Mouse (Mus musculus) midbrain, embryonic 11.5 days (tissue): Measurements from ENCODE around the gene Ppp1r16b. TPM values are rescaled to one million over a fixed set of nuclear protein-coding genes. Genes with fewer than 3 reads are reported as not detected.
A peak's percentile ranks its signal among the peaks of the same experiment; 100 is the strongest.

Experiments
- ATAC-seq: fragments of 200-750 bp; cut with Nextera tagmentation; 2 replicates; pipeline ENCODE4 v1.8.0; 2017; ENCODE audit warnings: moderate TSS enrichment, moderate library complexity; ENCODE audit not compliant: low FRiP score
- DNase-seq: peaks from one replicate; pipeline ENCODE4 v3.0.0; 2015; ENCODE audit warnings: low spot score; ENCODE audit errors: missing footprints
- H3K27ac ChIP-seq: fragments of 300-500 bp; sonication (generic); 2 replicates; pipeline ENCODE4 v1.5.1; 2014; ENCODE audit warnings: low read depth, low read length
- H3K27me3 ChIP-seq: fragments of 300-500 bp; sonication (generic); 2 replicates; pipeline ENCODE4 v1.6.1; 2014; ENCODE audit warnings: mild to moderate bottlenecking, low read length, moderate library complexity, mixed read lengths; ENCODE audit not compliant: control insufficient read depth, insufficient read depth
- H3K36me3 ChIP-seq: fragments of 300-500 bp; sonication (generic); 2 replicates; pipeline ENCODE4 v1.6.1; 2014; ENCODE audit warnings: mild to moderate bottlenecking, low read length, moderate library complexity, mixed read lengths; ENCODE audit not compliant: control insufficient read depth, insufficient read depth
- H3K4me1 ChIP-seq: fragments of 300-500 bp; sonication (generic); 2 replicates; pipeline ENCODE4 v1.6.1; 2014; ENCODE audit warnings: low read length; ENCODE audit not compliant: control insufficient read depth, insufficient read depth
- H3K4me2 ChIP-seq: fragments of 300-500 bp; sonication (generic); 2 replicates; pipeline ENCODE4 v1.6.1; 2014; ENCODE audit warnings: mild to moderate bottlenecking, moderate library complexity
- H3K4me3 ChIP-seq: fragments of 300-500 bp; sonication (generic); 2 replicates; pipeline ENCODE4 v1.5.1; 2014; ENCODE audit warnings: low read depth, low read length
- H3K9ac ChIP-seq: fragments of 300-500 bp; sonication (generic); 2 replicates; pipeline ENCODE4 v1.6.1; 2014; ENCODE audit warnings: low read length
- H3K9me3 ChIP-seq: fragments of 300-500 bp; sonication (generic); 2 replicates; pipeline ENCODE4 v1.6.1; 2016; ENCODE audit warnings: low read length; ENCODE audit not compliant: control insufficient read depth
- WGBS: fragments of 180-500 bp; shearing (Covaris S2); extraction: QIAGEN DNeasy Blood & Tissue Kit; methylation state at CpG from one replicate; pipeline ENCODE4 v1.1.7; 2014; 5-methylcytosine and 5-hydroxymethylcytosine counted together
- polyA plus RNA-seq: library from polyadenylated mRNA; unstranded; fragments of >200 nt; fragmentation: Nextera tagmentation; extraction: Ambion mirVana; gene quantifications from 2 replicates; pipeline ENCODE4 v1.2.1, GENCODE M21; 2014

The Ppp1r16b gene
- 3.2 and 3.3 TPM in 2 replicates for polyA plus RNA-seq

DNA sequence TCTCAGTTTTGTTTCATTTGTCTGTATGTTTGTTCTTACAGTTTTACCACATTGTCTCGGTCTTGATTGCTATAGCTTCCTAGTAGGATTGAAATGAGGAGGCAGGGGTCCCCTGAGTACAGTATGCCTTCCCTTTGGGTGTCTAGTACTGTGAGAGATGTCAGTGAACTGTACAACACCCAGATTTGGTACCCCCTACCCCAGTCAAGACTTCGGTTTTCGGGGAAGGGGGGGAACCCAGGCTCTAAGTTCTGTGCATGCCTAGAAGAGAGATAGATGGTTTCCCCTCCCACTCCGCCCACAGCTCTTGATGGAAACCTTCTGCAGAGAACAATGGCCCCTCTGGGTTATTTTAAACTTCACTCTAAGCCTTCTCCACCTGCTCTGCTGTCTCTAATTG lies at the start of gene Ppp1r16b:
Gene Ppp1r16b, plus strand, starts transcription at position 301 of the 400 bp plus-strand sequence.
- 90% methylated on average over 4 of the region's 4 CpGs for WGBS
- Histone ChIP-seq H3K9me3 (no peaks in the 10 kb centered on the region), H3K27ac (peak within 1 kb of the TSS; percentile 8; the same call in 1 of the 2 replicates), H3K4me1 (peaks cover 19% of the 10 kb centered on the region), H3K27me3 (peaks cover 19% of the 10 kb centered on the region), H3K4me2 (no peak within 1 kb of the TSS), H3K36me3 (no peaks in the 10 kb centered on the region), H3K4me3 (no peak within 1 kb of the TSS), H3K9ac (no peak within 1 kb of the TSS)
- ATAC-seq (no peak), DNase-seq (no peak)

DNA sequence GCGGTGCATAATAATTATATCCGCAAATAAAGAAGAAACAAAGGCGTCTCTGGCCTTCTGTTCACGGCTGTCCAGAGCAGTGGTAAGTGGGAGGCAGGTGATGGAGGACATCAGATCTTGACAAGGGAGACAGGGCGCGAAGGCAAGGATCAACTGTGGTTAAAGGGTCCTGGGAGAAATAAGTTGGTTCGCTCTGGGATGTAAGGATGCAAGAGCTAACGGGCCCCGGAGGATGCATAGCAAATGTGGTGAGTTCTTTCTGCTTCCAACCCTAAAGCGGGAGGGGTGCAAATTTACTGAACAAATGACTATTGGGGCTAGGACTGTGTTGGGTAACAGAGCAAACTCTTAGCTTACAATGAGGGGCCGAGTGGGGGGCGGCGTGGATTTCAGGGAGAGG lies 49.5 kb upstream of the Ppp1r16b start:
- H3K27me3 ChIP-seq: peaks cover 77% of the 10 kb centered on the region
- peak overlapping the region; percentile 29 for H3K4me2 ChIP-seq
- no peaks in the 10 kb centered on the region for H3K36me3 ChIP-seq
- no peak for ATAC-seq
- DNase-seq: peak; percentile 90
- WGBS: 2% methylated on average over 13 of the region's 13 CpGs
- peaks cover 14% of the 10 kb centered on the region for H3K4me1 ChIP-seq
- 0 out of 2 replicates have a peak overlapping the region, but pooled peaks have one; percentile 30 for H3K9ac ChIP-seq
- H3K27ac ChIP-seq: no peak overlapping the region
- no peaks in the 10 kb centered on the region for H3K9me3 ChIP-seq
- peak overlapping the region; percentile 18; the same call in 1 of the 2 replicates for H3K4me3 ChIP-seq

DNA sequence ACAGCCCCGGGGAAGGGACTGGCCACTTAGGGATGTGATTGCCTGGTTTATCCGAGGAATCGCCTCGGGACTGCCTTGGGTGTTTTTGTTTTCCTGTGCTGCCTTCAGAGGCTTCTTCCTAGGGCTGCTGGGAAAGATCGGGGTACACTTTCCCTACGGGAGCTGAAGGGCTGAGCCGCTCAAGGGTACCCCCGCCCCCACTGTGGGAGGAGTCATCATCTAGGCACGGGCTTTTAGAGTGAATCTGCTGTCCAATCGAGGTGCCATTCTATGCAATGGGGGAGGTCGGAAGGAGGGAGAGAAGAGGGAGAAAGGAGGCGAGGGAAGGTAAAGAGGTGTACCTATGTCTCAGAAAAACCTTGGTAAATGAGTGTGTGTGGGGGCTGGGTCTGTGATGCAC lies 48.9 kb upstream of the Ppp1r16b start:
- Histone ChIP-seq H3K27ac (no peak overlapping the region), H3K4me3 (peak overlapping the region; percentile 18; the same call in 1 of the 2 replicates), H3K4me2 (peak overlapping the region; percentile 29), H3K9me3 (no peaks in the 10 kb centered on the region), H3K4me1 (peaks cover 13% of the 10 kb centered on the region), H3K36me3 (no peaks in the 10 kb centered on the region), H3K27me3 (peaks cover 71% of the 10 kb centered on the region), H3K9ac (no peak overlapping the region)
- peak; percentile 43; the same call in 1 of the 2 replicates for ATAC-seq
- WGBS: under 1% methylated on average over 12 of the region's 12 CpGs
- DNase-seq: peak; percentile 92

DNA sequence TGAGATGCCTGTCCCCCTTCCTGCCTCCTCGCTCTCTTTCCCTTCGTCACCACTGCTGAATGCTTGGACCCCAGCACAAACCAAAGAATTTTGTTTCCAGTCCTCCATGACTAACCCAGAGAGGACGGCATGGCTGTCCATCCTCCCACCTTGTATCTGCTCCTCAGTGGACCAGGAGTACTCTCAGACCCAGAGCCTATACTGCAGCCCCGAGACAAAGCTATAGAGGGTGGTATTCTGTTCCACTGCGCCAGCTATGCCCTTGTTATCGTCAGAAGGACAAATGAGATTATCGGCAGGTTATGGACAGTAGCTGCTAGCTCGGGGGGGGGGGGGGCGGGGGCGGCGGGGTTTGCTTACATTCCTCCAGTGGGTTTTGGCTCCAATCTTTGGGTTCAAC lies 48.4 kb upstream of the Ppp1r16b start:
- WGBS: 12% methylated on average over 11 of the region's 11 CpGs
- DNase-seq (peak; percentile 90), ATAC-seq (no peak)
- H3K9me3 ChIP-seq: no peaks in the 10 kb centered on the region
- no peak overlapping the region for H3K4me3 ChIP-seq
- H3K4me2 ChIP-seq: no peak overlapping the region; the same call in 1 of the 2 replicates
- no peaks in the 10 kb centered on the region for H3K36me3 ChIP-seq
- peaks cover 66% of the 10 kb centered on the region for H3K27me3 ChIP-seq
- H3K27ac ChIP-seq: no peak overlapping the region
- no peak overlapping the region for H3K9ac ChIP-seq
- peaks cover 12% of the 10 kb centered on the region for H3K4me1 ChIP-seq

DNA sequence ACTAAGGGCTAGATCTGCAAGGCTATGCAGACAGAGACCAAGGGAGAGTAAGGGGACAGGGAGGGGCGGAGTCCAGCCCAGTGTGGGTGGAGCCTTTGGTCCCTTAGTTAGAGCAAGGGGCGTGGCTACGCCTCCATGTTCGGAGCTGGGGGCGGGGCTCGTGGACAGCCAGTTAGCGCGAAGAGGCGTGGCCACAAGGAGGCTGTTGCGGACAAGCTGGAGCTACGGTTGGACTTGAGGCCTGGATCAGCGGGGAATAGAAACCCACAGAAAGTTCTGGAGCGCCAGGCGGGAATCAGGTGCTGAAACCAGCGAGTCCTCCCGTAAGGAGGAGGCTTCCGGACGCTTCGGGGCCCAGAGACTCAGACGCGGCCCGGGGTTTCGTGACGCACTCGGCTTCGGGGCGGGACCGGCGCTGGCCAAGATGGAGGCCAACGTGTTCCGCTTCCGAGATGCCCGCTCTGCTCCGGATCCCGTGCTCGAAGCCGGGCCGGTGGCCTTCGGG lies 40.4 kb upstream of the Ppp1r16b start, which contains the start of gene Actr5:
Gene Actr5, plus strand, starts transcription at position 171 of the 505 bp plus-strand sequence.
- WGBS: under 1% methylated on average over 39 of the region's 39 CpGs
- peak within 1 kb of the TSS; percentile 45; the same call in 1 of the 2 replicates for H3K27ac ChIP-seq

DNA sequence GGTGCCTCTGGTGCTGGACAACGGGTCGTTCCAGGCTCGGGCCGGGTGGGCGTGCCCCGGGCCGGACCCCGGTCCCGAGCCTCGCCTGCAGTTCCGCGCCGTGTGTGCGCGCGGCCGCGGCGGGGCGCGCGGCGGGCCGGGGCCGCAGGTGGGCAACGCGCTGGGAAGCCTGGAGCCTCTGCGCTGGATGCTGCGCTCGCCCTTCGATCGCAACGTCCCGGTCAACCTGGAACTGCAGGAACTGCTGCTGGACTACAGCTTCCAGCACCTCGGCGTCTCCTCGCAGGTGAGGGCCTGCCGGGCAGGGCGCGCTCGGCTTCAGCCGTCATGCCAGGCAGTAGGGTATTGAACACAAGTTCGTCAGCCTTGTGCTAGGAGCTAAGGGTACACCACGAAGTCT lies 40.0 kb upstream of the Ppp1r16b start:
- H3K27me3 ChIP-seq: no peaks in the 10 kb centered on the region
- H3K4me1 ChIP-seq: peaks cover 11% of the 10 kb centered on the region
- peak overlapping the region; percentile 45; the same call in 1 of the 2 replicates for H3K27ac ChIP-seq
- ATAC-seq: peak; percentile 73
- DNase-seq: no peak
- no peaks in the 10 kb centered on the region for H3K9me3 ChIP-seq
- peaks cover 3% of the 10 kb centered on the region; the same call in 1 of the 2 replicates for H3K36me3 ChIP-seq
- H3K4me3 ChIP-seq: peak overlapping the region; percentile 75
- under 1% methylated on average over 44 of the region's 44 CpGs for WGBS
- peak overlapping the region; percentile 84 for H3K4me2 ChIP-seq
- peak overlapping the region; percentile 78 for H3K9ac ChIP-seq

More for the DNA sequence above, 40.4 kb upstream of the Ppp1r16b start, which contains the start of gene Actr5:
- peak within 1 kb of the TSS; percentile 84 for H3K4me2 ChIP-seq
- peaks cover 3% of the 10 kb centered on the region; the same call in 1 of the 2 replicates for H3K36me3 ChIP-seq
- peak; percentile 97 for ATAC-seq
- DNase-seq: peak; percentile 99
- H3K4me3 ChIP-seq: peak within 1 kb of the TSS; percentile 75
- no peaks in the 10 kb centered on the region for H3K9me3 ChIP-seq
- peak within 1 kb of the TSS; percentile 78 for H3K9ac ChIP-seq
- H3K4me1 ChIP-seq: peaks cover 11% of the 10 kb centered on the region
- no peaks in the 10 kb centered on the region for H3K27me3 ChIP-seq

DNA sequence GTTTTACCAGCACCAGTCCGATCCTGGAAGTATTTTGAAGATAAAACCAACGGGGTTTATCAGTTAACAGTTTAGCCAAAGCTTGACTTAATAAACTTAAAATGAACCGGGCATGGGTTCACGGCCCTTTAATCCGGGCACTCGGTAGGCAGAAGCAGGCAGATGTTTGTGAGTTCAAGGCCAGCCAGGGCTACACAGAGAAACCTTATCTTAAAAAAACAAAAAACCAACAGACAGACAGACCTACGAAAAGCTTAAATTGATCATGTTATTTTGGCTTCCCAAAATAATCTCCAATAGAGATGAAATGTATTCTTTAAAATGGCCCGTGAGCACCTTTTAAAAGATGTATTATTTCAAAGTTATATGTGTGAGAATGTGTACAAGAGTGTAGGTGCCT lies 39.5 kb upstream of the Ppp1r16b start:
- Histone ChIP-seq H3K9me3 (no peaks in the 10 kb centered on the region), H3K4me3 (peak overlapping the region; percentile 75), H3K27ac (no peak overlapping the region), H3K36me3 (peaks cover 3% of the 10 kb centered on the region; the same call in 1 of the 2 replicates), H3K4me2 (peak overlapping the region; percentile 84), H3K9ac (peak overlapping the region; percentile 78), H3K4me1 (peaks cover 11% of the 10 kb centered on the region), H3K27me3 (no peaks in the 10 kb centered on the region)
- DNase-seq (peak; percentile 85), ATAC-seq (no peak)
- 45% methylated on average over 8 of the region's 8 CpGs for WGBS

DNA sequence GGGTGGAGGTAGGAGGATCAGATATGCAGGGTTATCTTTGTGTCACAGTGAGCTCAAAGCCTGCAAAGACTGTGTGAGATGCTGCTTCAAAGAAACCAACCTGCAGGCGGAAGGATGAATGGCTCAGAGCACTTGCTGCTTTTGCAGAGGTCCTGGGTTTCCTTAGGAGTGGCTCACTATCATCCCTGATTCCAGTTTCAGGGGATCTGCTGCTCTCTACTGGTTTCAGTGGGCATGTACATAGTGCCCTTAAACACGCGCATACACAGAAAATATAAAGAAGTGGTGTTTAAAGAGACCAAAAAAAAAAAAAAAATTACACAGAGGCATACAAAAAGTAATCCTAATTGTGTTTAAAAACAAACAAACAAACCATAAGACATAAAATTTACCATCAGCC lies 36.3 kb upstream of the Ppp1r16b start:
- peaks cover 11% of the 10 kb centered on the region for H3K4me1 ChIP-seq
- no peak for ATAC-seq
- no peak overlapping the region for H3K9ac ChIP-seq
- H3K4me3 ChIP-seq: no peak overlapping the region
- no peak overlapping the region for H3K4me2 ChIP-seq
- no peak overlapping the region for H3K27ac ChIP-seq
- 60% methylated on average over 3 of the region's 3 CpGs for WGBS
- no peaks in the 10 kb centered on the region for H3K27me3 ChIP-seq
- DNase-seq: no peak
- no peaks in the 10 kb centered on the region for H3K9me3 ChIP-seq
- H3K36me3 ChIP-seq: peaks cover 19% of the 10 kb centered on the region

DNA sequence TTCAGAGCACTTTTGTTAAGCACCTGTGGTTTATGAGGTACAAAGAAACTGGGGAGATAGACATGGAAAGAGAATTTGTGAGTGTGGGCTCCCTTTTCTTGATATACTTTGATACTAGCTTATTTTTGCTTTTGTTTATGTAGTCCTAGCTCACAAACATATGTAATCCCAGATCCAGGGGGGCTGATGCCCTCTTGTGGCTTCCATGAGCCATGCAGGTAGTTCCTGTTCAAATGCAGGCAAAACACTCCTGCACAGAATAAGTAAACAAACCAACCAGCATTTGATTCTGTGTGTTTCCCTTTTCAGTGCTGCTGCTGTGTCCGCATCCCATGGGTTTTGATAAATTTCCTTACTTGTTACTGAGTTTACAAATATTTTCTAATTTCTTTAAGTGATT lies 35.8 kb upstream of the Ppp1r16b start:
- H3K4me3 ChIP-seq: no peak overlapping the region
- WGBS: 84% methylated on average over 1 of the region's 1 CpGs
- DNase-seq (peak; percentile 91), ATAC-seq (no peak)
- H3K4me1 ChIP-seq: peaks cover 11% of the 10 kb centered on the region
- no peak overlapping the region for H3K27ac ChIP-seq
- no peak overlapping the region for H3K9ac ChIP-seq
- H3K4me2 ChIP-seq: no peak overlapping the region
- no peaks in the 10 kb centered on the region for H3K27me3 ChIP-seq
- H3K9me3 ChIP-seq: no peaks in the 10 kb centered on the region
- peaks cover 19% of the 10 kb centered on the region for H3K36me3 ChIP-seq
